Mouse (Mus musculus) spleen, postnatal 36 days (tissue): Measurements from ENCODE around the gene Rps6kc1.
A peak's percentile ranks its signal among the peaks of the same experiment; 100 is the strongest.

Experiments used
- DNase-seq, 2 experiments: peaks; one replicate each; pipeline ENCODE4 v3.0.0; 2022; ENCODE audit warnings: low spot score in 2 of 2, mixed read lengths in 1 of 2

The Rps6kc1 gene

DNA sequence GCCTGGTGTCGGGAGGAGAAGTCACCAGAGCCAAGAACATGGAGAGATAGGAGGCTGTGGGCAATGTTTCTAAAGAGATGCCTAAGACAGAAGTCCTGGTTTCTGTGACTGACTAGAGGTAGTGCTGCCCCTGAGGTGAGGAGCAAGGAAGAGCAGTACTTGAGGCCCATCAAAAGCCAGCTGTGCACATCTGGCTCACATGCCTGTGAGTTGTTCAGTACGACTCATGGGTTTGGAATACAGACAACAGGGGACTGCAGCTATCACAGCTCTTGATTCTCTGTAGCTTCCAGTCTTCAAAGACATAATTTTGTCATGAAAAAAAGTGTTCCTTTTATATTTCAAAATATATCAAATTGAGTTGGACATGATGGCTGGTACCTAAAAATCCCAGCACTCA lies 10.5 kb downstream of the Rps6kc1 start:
- DNase-seq, result no peak

DNA sequence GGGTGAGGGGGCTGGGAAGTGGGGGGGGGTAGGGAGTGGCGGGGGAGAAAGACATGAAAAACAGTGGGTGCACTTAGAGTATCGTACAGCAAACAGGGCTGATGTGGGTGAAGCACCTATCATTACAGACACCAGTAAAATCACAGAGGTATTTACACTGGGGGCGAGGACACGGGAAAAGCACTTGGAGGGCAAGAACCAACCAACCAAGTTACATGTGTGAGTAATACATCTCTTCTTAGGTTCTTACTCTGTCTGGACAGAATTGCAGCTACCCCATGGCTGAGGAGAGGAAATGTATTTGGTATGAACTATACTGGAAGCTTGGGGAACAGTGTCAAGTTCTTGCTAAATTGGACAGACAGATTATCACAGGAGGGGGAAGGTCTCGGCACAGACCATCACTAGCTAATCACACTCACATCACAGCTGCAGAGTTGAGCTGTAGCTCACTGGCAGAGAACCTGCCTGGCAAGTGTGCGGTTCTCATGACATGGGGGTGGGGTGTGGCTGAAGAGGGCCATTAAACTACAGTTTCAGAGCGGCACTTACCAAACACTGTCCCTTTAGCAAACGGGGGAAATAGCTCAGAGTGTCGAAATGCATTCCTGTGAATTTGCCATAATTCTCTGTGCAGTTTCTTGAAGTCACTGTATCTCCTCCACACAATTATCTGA lies 12.5 kb downstream of the Rps6kc1 start:
- DNase-seq, result no peak

DNA sequence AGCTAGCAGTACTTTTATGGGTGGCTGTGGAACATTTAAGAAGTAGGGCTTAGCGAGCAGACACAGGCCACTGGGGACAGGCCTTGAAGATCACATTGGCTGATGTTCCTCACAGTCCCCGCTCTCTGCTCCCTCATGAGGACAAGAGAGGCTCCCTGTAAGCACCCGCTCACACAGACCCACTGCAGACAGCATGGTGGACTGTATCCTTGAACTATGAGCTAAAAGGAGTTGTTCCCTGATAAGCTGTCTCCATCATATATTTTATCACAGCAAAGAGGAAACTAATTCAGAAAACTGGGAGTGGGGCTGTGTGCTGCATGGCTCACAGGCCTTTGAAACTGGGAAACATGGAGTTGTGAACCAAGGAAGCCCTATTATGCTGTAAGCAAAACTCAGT lies 13.4 kb downstream of the Rps6kc1 start:
- DNase-seq, result no peak

DNA sequence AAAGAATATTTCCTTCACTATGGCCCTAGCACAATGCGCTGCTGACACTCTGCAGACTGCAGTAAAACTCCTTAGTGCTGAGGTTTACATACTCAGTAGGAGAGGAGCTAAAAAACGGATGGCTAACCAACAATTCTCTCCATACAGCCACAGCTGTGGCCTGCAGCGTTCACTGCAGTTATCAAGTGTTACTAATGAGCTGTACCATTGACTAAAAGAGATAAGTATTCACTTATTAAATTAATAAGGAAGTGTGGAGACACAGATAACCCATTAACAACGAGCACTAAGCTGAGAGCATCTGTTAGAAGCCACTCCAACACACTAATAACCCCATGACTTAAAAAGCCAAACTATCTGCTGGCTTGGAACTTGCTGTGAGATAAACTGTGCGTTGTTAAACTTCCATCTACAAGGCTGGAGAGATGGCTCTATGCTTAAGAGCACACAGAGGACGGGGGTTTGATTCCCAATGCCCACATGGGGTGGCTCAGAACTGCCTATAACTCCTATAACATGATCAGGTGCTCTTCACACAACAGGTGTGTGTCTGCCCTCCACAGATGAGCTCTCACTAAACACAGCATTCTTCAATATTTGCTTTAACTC lies 17.9 kb downstream of the Rps6kc1 start:
- DNase-seq, result no peak

DNA sequence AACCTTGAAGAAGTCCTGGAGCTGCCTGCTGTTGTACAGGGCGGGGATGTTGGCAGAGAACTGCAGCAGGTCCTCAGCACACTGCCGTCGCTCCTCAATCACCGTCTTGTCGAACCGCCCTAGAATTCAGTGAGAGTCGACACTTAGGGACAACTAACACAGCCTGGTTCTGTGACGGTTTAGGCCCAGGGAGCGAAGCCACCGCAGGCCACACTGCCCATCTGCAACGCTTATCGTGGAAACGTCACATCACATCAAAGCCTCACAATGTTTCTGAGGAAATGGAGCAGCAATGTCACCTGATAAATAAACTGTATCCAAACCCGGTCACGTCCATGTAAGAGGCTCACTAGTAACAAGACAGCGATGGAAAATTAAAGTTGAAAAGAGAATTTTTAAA lies 22.9 kb downstream of the Rps6kc1 start:
- no peak for DNase-seq

DNA sequence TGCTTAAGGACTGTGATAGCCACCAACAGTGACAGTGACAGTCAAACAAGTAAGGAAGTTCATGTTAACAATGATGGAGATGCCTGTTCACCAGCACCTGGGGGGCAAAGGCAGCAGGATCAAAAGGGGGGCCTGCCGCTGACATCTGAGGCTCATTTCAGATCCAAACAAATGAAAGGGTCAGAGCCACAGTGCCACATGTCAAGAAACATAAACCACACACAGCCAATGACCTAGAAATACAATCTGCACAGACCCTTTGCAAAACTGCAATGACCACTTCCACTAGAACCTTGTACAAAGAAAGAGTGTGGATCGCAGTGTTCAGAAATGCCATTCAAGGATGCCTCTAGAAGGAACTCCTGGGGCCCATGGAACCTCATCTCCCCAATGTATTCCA lies 23.5 kb downstream of the Rps6kc1 start:
- no peak for DNase-seq

DNA sequence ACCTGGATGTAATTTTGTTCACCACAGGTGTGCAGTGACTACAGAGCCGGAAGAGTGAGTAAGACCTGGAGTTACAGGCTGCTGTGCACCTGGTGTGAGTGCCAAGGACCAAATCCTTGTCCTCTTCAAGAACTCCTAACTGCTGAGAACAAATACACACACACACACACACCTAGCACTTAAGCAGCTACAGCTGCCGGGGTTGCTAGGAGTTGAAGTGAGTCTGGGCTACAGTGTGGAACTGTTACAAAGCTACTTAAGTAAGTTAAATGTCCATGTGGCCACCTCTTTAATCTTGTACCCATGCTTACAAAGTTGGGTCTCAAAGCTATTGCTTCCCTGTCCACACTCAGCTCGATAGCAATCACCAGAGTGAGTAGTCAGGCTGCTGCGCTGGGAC lies 25.6 kb downstream of the Rps6kc1 start:
- DNase-seq, result no peak

DNA sequence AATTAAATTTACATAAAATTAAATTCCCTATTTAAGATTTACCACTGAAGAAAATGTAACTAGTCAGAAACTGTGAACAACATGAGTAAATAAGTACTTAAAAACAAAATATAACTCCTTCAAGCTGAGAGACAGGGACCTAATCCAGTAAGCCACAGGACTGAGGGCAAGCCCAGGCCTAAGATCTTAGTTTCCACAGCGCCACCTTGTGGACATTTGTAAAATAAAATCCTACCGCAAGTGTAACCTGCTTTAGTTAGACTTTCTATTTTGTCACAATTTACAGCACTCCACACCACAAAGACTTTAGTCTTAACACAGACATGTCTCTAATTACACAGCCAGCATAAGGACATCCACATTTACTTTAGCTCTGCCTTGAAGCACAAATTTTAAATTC lies 30.1 kb downstream of the Rps6kc1 start:
- peak; percentile 7 to 23 for DNase-seq

DNA sequence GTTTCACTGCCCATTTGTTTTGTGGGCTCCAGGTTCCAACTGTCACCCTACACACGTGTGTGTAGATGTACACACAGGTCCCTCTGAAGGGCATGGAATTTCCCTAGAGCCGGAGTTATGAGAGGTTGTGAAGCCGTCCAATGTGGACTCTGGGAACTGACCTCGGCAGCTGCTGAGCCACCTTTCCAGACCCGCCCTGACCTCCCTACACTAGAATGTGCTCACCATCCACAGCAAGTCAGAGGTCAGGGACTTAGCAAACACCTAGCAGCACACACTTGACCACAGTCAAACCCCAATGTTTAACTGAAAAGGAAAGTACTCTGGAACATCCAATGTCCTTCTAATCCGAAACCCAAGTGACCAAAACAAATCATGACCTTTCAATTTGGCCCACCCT lies 30.9 kb downstream of the Rps6kc1 start:
- no peak for DNase-seq

DNA sequence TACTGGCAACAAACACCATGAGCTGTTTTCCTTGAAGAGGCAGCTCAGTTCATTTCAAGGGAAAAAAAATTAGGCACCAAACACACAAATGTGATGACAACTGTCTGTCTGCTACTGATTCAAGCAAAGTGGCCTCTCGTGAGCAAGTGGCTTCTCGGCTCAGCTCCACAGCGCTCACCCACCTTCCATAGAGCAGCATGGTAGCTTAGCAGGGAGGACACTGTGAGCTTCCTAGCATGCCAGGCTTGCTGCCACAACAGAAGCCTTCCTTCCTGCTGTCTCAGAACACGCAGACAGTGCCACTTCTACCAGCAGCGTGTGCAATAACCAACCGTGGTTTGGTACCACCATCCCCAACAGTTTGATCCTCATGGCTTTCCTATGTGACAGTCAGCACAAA lies 35.8 kb downstream of the Rps6kc1 start:
- no peak for DNase-seq

DNA sequence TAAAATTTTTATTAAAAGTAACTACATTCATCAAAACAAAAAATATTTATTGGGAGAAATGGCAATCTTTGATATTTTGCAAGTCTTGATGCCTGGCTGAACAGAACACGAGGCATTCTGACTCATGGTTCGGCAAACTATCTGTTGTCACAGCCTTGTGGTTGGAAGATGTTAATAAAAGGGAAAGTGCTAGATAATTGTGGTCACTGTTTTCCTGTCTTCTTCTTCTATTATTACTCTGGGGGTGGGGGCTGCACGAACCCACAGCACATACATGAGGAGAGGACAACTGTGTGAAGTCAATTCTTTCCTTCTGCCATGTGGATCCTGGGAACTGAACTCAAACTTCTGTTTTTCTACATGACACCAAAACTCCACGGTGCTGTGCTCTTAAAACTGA lies 36.5 kb downstream of the Rps6kc1 start:
- DNase-seq, result no peak

DNA sequence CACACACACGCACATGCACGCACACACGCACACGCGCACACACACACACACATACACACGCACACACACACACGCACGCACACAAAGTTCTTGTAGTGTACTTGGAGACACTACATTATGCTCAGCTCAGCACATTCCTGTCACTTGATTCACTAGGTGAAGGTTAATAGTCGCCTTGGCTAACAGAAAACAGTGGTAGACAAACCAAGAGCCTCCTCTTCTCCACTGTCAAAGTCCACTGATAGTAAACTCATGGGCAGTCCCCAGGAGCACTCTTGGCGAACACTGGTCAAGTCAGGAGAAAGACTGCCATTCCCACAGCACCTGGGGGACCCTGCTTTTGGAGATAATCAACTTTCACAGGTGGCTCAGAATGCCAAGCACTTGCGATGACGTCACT lies 40.5 kb downstream of the Rps6kc1 start:
- DNase-seq, result no peak

DNA sequence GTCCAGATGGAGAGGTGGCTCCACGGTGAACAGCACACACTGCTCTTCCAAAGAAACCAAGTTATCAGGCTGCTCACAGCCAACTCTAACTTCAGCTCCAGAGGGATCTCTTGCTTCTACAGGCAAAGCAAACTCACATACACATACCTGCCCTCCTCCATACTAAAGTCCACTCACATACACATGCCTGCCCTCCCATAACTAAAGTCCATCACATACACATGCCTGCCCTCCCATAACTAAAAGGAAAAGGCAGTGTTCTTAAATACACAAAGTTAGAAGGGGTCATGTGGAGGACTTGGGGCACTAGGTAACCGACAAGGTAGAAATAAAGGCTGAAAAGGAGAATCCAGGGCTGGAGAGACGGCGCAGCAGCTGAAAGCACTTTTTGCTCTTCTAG lies 41.6 kb downstream of the Rps6kc1 start:
- DNase-seq, result no peak

DNA sequence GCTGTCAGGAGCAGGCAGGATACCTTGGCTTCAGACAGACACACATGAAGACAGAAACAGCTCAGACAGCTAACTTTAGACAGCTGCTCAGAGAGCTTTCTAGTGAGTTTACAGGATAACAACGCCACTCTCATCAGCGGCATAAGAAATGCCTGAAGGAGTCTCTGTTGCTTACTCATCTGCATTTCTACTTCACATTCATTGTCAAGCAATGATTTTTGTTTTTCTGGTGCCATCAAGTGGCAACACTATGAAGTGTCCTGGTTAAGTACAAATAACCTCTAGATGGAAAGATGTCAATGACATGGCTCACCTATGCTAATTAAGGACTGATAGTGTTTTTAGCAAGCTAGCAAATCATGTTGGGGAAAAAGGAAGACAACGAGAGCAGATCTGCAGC lies 42.8 kb downstream of the Rps6kc1 start:
- DNase-seq, result no peak

DNA sequence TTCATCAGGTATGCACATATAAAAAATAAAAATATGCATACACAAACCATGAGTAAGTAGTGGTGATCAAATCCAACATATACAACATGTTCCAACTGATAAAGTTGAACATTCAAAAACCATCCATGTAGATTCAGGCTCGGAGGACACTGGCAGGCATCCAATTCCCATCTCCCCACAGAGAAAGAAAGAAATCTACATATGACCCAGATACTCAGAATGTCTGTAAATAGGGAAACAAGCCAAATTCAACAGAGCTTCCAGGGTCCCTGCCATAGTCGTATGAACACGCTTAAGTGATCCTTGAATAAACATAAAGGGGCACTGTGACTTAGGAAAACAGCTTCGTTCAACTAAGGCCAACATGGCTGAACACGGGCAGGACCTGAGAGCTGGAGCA lies 49.9 kb downstream of the Rps6kc1 start:
- DNase-seq, result no peak

DNA sequence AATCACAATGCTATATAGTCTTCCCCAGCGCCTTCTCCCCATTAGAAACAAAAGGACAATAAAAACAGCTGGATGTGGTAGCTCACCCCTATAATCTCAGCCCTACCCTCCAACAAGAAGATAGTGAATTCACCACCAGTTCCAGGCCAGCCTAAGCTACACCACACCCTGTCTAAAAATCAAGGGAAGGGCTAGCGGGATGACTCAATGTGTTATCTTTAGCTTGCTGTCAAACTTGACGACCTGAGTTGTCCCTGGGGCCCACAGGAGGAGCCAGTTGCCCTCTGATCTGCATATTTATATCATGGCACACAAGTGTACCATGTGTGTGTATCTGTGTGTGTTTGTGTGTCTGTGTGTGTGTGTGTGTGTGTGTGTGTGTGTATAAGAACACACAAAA lies 57.1 kb downstream of the Rps6kc1 start:
- no peak for DNase-seq

DNA sequence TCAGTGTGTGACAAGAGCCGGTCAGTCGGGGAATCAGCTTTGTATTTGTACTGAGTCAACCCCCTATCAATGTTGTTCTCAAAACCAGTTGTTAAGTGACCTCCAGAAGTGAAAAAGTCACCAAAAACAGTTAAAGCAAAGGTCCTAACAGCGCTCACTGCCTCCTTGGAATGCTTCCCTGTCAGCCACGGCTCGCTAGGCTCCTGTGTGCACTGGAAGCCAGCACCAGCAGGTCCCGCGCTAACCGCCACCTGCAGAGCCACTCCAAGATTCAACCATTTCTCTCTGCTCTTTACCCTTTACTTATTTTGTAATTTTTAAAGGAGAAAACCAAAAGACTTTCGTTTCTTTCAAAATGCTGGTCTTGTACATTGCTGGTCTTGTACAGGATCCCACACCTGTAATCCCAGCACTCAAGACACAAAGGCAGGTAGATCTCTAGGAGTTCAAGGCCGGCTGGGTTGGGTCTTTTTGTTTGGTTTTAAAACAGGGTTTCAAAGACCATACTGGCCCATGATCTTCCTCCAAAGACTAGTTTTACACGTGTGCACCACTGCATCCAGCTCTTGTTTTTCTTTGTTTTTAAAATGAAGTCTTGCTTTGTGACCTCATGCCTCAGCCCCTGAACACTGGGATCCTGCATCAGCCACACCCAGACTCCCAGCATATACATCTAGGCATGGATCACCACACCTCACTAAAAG lies 62.3 kb downstream of the Rps6kc1 start:
- no peak for DNase-seq

DNA sequence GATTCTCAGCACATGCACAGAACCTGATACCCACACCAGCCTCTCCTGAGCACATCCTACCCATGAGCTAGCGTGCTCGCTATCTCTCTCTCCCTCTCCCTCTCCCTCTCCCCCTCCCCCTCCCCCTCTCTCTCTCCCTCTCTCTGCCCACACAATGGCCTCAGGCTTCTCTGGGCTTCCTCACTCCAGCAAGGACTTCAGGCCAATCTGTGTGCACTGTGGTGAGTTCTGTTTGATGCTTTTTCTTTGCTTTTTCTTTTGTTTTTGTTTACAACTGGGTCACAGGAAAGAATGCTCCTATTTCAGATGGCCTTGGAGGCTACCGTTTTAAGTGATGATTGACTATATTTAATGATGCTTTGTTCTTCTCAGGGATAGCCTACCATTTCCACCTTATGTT lies 62.9 kb downstream of the Rps6kc1 start:
- DNase-seq, result no peak

DNA sequence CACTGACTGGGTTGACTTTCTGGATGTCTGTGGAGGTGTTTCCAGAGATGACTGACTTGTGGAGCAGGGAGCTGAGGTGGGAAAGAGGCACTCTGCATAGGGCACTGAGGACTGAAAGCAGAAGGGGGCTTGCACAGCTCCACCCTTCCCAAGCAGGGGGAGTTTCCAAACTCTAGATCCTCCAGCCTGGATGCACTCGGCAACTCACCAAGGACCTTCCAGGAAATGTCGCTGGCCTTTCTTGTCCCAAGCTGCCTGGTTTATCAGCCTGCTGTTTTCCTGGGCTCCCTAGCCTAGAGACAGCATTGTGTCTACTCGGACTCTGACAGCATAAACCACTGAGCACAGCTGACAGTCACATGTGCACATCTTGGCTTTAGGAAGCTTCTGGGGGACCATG lies 64.6 kb downstream of the Rps6kc1 start:
- no peak for DNase-seq

DNA sequence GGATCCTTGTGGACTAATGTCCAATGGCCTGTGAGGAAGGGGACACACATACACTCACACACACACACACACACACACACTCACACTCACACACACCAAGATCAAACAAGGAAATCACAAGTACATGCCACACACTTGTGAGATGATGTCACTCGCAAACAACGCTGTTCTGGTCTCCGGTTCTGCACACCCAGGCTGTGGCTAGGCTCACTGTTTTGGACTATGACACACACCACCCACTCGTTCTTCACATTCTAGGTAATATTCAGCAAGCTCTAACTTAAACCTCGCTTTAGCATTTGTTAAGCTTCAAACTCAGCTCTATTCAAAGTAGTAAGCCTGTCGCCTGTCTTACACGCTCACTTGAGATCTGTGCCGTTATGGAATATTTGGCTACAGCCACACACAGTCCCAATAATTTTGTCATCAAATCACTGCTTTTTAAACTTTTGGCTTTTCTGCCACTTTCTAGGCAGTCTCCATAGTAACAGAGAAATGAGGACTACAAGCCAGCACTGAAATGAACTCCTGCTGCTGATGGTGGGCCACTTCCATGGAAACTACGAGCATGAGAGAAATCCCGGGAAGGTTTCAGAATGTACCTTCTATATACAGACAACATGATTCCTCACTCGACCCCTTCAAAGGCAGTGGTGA lies 65.4 kb downstream of the Rps6kc1 start:
- no peak for DNase-seq

DNA sequence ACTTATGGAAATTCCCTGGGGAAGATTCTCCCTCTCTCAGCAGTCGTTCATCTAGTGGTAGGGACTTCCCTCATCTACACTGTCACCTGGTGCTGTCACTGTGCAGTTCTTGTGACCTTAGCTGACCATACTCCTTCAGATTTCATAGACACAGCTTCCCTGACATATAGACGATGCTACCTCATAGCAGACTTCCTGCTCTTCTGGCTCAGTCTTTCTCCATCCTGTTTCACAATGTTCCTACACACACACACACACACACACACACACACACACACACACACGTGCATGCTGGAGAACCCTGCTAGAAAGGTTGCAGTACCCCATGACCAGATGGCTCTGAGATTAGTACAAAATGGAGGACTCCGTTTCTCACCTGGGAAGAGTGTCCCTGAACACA lies 66.2 kb downstream of the Rps6kc1 start:
- DNase-seq, result no peak

DNA sequence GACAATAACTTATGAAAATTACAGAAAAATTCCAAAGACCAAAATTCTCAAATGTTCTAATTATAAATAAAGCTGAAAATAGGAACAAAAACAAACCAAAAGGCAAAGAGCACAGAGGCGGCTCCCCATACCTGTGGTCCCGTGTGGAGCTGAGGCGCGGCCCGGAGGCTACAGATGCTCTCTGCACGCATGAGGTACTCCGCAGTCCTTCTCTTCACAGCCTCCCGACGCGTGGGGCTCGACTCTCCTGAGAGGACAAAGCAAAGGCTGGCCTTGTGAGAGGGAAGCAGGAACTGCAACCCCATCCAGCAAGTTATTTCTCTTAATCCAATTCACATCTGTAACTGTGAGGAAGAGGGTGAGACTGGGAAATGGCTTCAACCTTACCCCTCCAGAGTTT lies 67.2 kb downstream of the Rps6kc1 start:
- DNase-seq, result no peak

DNA sequence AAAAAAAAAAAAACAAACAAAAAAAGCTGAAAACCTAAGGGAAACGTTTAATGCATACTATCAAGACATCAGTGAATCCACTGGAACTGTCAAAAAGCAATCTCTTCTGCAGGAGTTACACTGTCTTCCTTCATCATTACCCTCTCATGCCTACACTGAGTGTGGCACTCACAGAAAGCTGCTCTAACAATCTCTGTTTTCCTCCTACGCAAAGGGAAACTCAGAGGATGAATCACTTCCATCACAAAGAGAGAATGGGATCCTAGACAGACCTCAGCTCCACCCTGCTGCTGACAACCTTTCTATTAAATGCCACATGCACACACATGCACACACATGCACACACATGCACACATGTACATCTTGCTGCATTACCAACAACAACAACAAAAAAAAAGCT lies 75.5 kb downstream of the Rps6kc1 start:
- no peak for DNase-seq
